Mouse (Mus musculus) ES-Bruce4 (cell line): ENCODE results near the gene Col6a1.

ENCODE experiments used
- CTCF ChIP-seq: IDR thresholded peaks from one replicate; pipeline ENCODE4 v1.8.1; 2011; ENCODE audit warnings: low read depth, low read length
- EP300 ChIP-seq: IDR thresholded peaks from 2 replicates; pipeline ENCODE4 v1.6.1; 2011; ENCODE audit warnings: low read depth, low read length; ENCODE audit not compliant: insufficient read depth
- POLR2A ChIP-seq: IDR thresholded peaks from one replicate; pipeline ENCODE4 v1.8.1; 2011; ENCODE audit warnings: low read length; ENCODE audit not compliant: insufficient read depth

DNA sequence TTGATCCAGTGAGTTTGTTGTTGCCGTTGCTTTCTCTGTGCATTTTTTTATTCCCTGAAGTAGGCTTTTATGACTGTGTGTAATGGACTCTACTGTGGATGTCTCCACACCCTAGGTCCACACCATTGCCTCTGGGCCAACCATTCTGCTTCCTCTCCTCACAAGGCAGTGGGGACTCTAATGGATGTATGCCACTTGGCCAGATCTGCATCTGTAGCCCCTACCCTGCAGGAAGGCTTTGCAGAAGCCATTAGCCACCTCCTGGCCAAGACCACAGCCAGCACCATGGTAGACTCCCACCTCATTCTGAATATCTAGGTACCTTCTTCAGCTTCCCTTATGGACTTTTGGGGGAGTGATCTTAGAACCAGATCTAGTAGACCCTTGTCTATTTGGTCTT, 18.4 kb downstream of the Col6a1 start:
- TF ChIP-seq CTCF (no peak), EP300 (no peak), POLR2A (no peak)
